Mouse (Mus musculus): ENCODE data around the gene Ilk. TPM values are rescaled to one million over a fixed set of nuclear protein-coding genes. Genes with fewer than 3 reads are reported as not detected.

The Ilk gene
- polyA plus RNA-seq (2014; fragmentation: Nextera tagmentation; extraction: Ambion mirVana): 252 and 264 TPM in 2 replicates

- Histone ChIP-seq H3K9me3 (ENCODE audit: control insufficient read depth, low read length) (no peaks in the 10 kb centered on the region), H3K36me3 (ENCODE audit: control insufficient read depth, insufficient read depth, low read length) (peaks cover 2% of the 10 kb centered on the region; the same call in 1 of the 2 replicates), H3K4me3 (ENCODE audit: low read depth, low read length) (peak within 1 kb of the TSS; percentile 73), H3K27ac (ENCODE audit: low read depth, low read length) (peak within 1 kb of the TSS; percentile 66), H3K27me3 (ENCODE audit: control insufficient read depth, insufficient read depth, low read length) (no peaks in the 10 kb centered on the region), H3K4me1 (replicated peaks; ENCODE audit: control insufficient read depth, insufficient read depth, low read length) (peaks cover 4% of the 10 kb centered on the region; the same call in 1 of the 2 replicates), H3K4me2 (replicated peaks; ENCODE audit: low read depth, low read length) (peak within 1 kb of the TSS; percentile 61), H3K9ac (ENCODE audit: low read depth, low read length) (peak within 1 kb of the TSS; percentile 90)
- peak; percentile 87 for DNase-seq (ENCODE audit: low spot score)
- WGBS: under 1% methylated on average over 57 of the region's 62 CpGs
- ATAC-seq (ENCODE audit: low FRiP score): peak; percentile 98
These were observed at the start of gene Ilk for GRCm38 (mm10) chr7:105736264-105736901. TSS of gene Ilk (plus strand) at chr7:105736592.

- no peak for DNase-seq (ENCODE audit: low spot score)
- Histone ChIP-seq H3K9ac (ENCODE audit: low read depth, low read length) (no peak overlapping the region), H3K4me1 (replicated peaks; ENCODE audit: control insufficient read depth, insufficient read depth, low read length) (no peaks in the 10 kb centered on the region), H3K36me3 (ENCODE audit: control insufficient read depth, insufficient read depth, low read length) (no peaks in the 10 kb centered on the region), H3K4me2 (replicated peaks; ENCODE audit: low read depth, low read length) (no peak overlapping the region), H3K27me3 (ENCODE audit: control insufficient read depth, insufficient read depth, low read length) (no peaks in the 10 kb centered on the region), H3K4me3 (ENCODE audit: low read depth, low read length) (no peak overlapping the region), H3K9me3 (ENCODE audit: control insufficient read depth, low read length) (no peaks in the 10 kb centered on the region), H3K27ac (ENCODE audit: low read depth, low read length) (no peak overlapping the region)
- WGBS: 90% methylated on average over 1 of the region's 1 CpGs
- no peak for ATAC-seq (ENCODE audit: low FRiP score)
These were observed 45.5 kb upstream of the Ilk start for GRCm38 (mm10) chr7:105690875-105691274.

DNA sequence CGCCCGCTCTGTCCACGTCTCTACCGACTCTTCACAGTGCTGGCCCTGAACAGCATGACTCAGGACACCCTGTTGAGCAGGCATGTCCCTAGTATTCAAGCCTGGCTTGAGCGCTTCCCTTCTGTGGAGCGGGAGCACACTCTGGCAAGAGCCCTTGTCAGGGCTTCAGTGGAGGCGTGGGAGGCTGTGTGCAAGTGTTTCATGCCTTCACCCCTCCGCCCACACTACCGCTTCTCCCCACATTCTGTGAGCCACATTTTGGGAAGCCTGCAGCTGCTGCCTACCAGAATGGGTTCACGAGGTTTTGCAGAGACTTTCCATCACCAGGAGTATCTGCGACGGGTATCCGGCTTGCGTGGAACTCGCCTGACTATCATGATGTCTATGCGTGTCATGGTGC, 33.2 kb upstream of the Ilk start:
- ATAC-seq (ENCODE audit: low FRiP score) (no peak), DNase-seq (ENCODE audit: low spot score) (no peak)
- no peak overlapping the region for H3K4me2 ChIP-seq (replicated peaks; ENCODE audit: low read depth, low read length)
- no peaks in the 10 kb centered on the region for H3K27me3 ChIP-seq (ENCODE audit: control insufficient read depth, insufficient read depth, low read length)
- no peak overlapping the region for H3K4me3 ChIP-seq (ENCODE audit: low read depth, low read length)
- no peaks in the 10 kb centered on the region for H3K9me3 ChIP-seq (ENCODE audit: control insufficient read depth, low read length)
- no peaks in the 10 kb centered on the region for H3K4me1 ChIP-seq (replicated peaks; ENCODE audit: control insufficient read depth, insufficient read depth, low read length)
- 81% methylated on average over 16 of the region's 16 CpGs for WGBS
- H3K27ac ChIP-seq (ENCODE audit: low read depth, low read length): no peak overlapping the region
- H3K9ac ChIP-seq (ENCODE audit: low read depth, low read length): no peak overlapping the region
- H3K36me3 ChIP-seq (ENCODE audit: control insufficient read depth, insufficient read depth, low read length): no peaks in the 10 kb centered on the region

GRCm38 (mm10) chr7:105703816-105704215, 32.6 kb upstream of the Ilk start:
- Histone ChIP-seq H3K27me3 (ENCODE audit: control insufficient read depth, insufficient read depth, low read length) (no peaks in the 10 kb centered on the region), H3K9ac (ENCODE audit: low read depth, low read length) (no peak overlapping the region), H3K9me3 (ENCODE audit: control insufficient read depth, low read length) (no peaks in the 10 kb centered on the region), H3K36me3 (ENCODE audit: control insufficient read depth, insufficient read depth, low read length) (no peaks in the 10 kb centered on the region), H3K4me1 (replicated peaks; ENCODE audit: control insufficient read depth, insufficient read depth, low read length) (no peaks in the 10 kb centered on the region), H3K4me2 (replicated peaks; ENCODE audit: low read depth, low read length) (no peak overlapping the region), H3K4me3 (ENCODE audit: low read depth, low read length) (no peak overlapping the region), H3K27ac (ENCODE audit: low read depth, low read length) (no peak overlapping the region)
- 84% methylated on average over 4 of the region's 4 CpGs for WGBS
- no peak for DNase-seq (ENCODE audit: low spot score)
- no peak for ATAC-seq (ENCODE audit: low FRiP score)

DNA sequence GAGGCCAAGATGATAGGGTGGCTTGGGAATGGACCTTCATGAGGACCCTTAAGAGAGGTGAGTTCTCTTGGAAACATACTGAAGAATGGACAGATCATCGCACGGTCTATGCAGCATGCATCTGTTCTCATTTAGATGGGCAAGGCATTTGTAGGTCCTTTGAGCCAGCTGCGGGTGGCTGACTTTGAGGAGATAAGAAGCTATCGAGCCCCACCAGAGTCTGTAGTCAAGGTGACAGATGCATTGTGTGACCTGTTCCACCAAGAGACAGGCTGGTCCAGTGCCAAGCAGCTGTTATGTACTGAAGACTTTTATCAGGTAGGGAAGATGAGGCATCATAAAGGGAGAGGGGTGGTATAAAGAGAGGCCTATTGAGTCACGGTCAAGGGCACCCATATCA, 27.7 kb upstream of the Ilk start:
- H3K27me3 ChIP-seq (ENCODE audit: control insufficient read depth, insufficient read depth, low read length): no peaks in the 10 kb centered on the region
- H3K4me1 ChIP-seq (replicated peaks; ENCODE audit: control insufficient read depth, insufficient read depth, low read length): no peaks in the 10 kb centered on the region
- no peak overlapping the region for H3K4me3 ChIP-seq (ENCODE audit: low read depth, low read length)
- H3K9me3 ChIP-seq (ENCODE audit: control insufficient read depth, low read length): no peaks in the 10 kb centered on the region
- H3K27ac ChIP-seq (ENCODE audit: low read depth, low read length): no peak overlapping the region
- H3K4me2 ChIP-seq (replicated peaks; ENCODE audit: low read depth, low read length): no peak overlapping the region
- H3K36me3 ChIP-seq (ENCODE audit: control insufficient read depth, insufficient read depth, low read length): no peaks in the 10 kb centered on the region
- H3K9ac ChIP-seq (ENCODE audit: low read depth, low read length): no peak overlapping the region
- 95% methylated on average over 5 of the region's 5 CpGs for WGBS
- ATAC-seq (ENCODE audit: low FRiP score): no peak
- no peak for DNase-seq (ENCODE audit: low spot score)

DNA sequence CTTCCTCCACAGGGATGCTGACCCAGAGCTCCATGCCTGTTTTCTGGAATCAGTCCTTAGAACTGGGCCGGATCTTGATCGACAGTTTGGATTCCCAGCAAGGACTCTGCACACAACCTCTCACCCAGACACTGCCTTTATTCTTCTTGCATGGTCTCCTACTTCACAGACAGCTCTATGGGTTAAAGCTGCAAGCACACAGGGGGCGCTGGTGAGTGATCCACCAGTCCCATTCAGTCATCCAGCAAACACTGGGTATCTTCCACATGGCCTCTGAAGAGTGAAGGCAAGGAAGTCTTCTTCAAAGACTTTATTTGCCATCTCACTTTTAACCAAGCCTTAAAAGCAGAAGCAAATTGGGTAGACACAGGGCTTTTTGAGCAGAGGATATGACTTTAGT, 21.0 kb upstream of the Ilk start:
- Histone ChIP-seq H3K9me3 (ENCODE audit: control insufficient read depth, low read length) (no peaks in the 10 kb centered on the region), H3K4me2 (replicated peaks; ENCODE audit: low read depth, low read length) (no peak overlapping the region), H3K9ac (ENCODE audit: low read depth, low read length) (no peak overlapping the region), H3K4me3 (ENCODE audit: low read depth, low read length) (no peak overlapping the region), H3K4me1 (replicated peaks; ENCODE audit: control insufficient read depth, insufficient read depth, low read length) (no peaks in the 10 kb centered on the region), H3K27me3 (ENCODE audit: control insufficient read depth, insufficient read depth, low read length) (no peaks in the 10 kb centered on the region), H3K36me3 (ENCODE audit: control insufficient read depth, insufficient read depth, low read length) (no peaks in the 10 kb centered on the region), H3K27ac (ENCODE audit: low read depth, low read length) (no peak overlapping the region)
- 62% methylated on average over 3 of the region's 3 CpGs for WGBS
- ATAC-seq (ENCODE audit: low FRiP score): no peak
- DNase-seq (ENCODE audit: low spot score): no peak

- no peak overlapping the region for H3K4me2 ChIP-seq (replicated peaks; ENCODE audit: low read depth, low read length)
- no peak for DNase-seq (ENCODE audit: low spot score)
- no peak overlapping the region for H3K9ac ChIP-seq (ENCODE audit: low read depth, low read length)
- no peaks in the 10 kb centered on the region for H3K27me3 ChIP-seq (ENCODE audit: control insufficient read depth, insufficient read depth, low read length)
- H3K9me3 ChIP-seq (ENCODE audit: control insufficient read depth, low read length): no peaks in the 10 kb centered on the region
- no peak overlapping the region for H3K27ac ChIP-seq (ENCODE audit: low read depth, low read length)
- no peaks in the 10 kb centered on the region for H3K36me3 ChIP-seq (ENCODE audit: control insufficient read depth, insufficient read depth, low read length)
- ATAC-seq (ENCODE audit: low FRiP score): no peak
- no peak overlapping the region for H3K4me3 ChIP-seq (ENCODE audit: low read depth, low read length)
- WGBS: 81% methylated on average over 2 of the region's 2 CpGs
- H3K4me1 ChIP-seq (replicated peaks; ENCODE audit: control insufficient read depth, insufficient read depth, low read length): no peaks in the 10 kb centered on the region
These were observed 14.5 kb upstream of the Ilk start for GRCm38 (mm10) chr7:105721916-105722315.

DNA sequence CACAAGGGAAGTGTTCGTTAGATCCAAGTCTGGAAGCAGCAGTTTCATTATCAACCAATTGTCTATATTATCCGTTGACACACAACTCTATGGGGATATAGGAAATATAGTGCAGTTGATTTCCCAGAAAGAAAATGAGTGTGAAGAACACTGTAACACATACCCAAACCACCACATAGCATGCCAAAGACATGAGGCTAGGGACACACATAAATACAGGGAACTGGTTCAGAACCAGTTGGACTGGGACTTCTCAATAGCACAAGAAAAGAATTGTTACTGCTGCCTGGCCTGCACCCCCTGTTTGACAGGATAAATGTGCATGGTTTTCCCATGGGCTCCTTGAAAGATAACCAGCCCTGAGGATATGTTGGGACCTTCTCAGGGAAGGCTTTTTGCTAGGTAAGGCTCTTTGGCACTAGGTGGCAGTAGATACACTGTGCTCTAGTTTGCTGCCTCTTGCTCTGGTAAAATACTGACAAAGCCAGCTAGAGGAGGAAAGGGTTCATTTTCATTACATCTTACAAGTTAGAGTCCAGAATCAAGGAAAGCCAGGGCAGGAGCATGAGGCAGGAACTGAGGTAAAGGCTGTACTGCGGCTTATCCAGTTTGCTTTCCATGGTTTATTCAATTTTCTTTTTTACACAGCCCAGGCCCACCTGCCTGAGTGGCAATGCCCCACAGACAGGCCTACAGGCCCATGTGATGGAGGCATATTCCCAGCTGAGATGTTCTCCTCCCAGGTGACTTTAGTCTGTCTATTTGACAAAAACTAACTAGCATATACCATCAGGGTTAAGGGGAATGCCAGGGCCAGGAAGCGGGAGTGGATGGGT, 10.0 kb upstream of the Ilk start:
- no peak overlapping the region for H3K4me3 ChIP-seq (ENCODE audit: low read depth, low read length)
- no peaks in the 10 kb centered on the region for H3K36me3 ChIP-seq (ENCODE audit: control insufficient read depth, insufficient read depth, low read length)
- H3K9me3 ChIP-seq (ENCODE audit: control insufficient read depth, low read length): no peaks in the 10 kb centered on the region
- H3K4me2 ChIP-seq (replicated peaks; ENCODE audit: low read depth, low read length): no peak overlapping the region
- WGBS: 78% methylated on average over 4 of the region's 4 CpGs
- DNase-seq (ENCODE audit: low spot score): peak; percentile 67
- no peaks in the 10 kb centered on the region for H3K4me1 ChIP-seq (replicated peaks; ENCODE audit: control insufficient read depth, insufficient read depth, low read length)
- no peaks in the 10 kb centered on the region for H3K27me3 ChIP-seq (ENCODE audit: control insufficient read depth, insufficient read depth, low read length)
- no peak overlapping the region for H3K27ac ChIP-seq (ENCODE audit: low read depth, low read length)
- peak; percentile 78 for ATAC-seq (ENCODE audit: low FRiP score)
- H3K9ac ChIP-seq (ENCODE audit: low read depth, low read length): no peak overlapping the region

GRCm38 (mm10) chr7:105726980-105727325, 9.4 kb upstream of the Ilk start:
- DNase-seq (ENCODE audit: low spot score): no peak
- no peak overlapping the region for H3K4me2 ChIP-seq (replicated peaks; ENCODE audit: low read depth, low read length)
- no peaks in the 10 kb centered on the region for H3K36me3 ChIP-seq (ENCODE audit: control insufficient read depth, insufficient read depth, low read length)
- no peak overlapping the region for H3K9ac ChIP-seq (ENCODE audit: low read depth, low read length)
- WGBS: 97% methylated on average over 4 of the region's 4 CpGs
- H3K27me3 ChIP-seq (ENCODE audit: control insufficient read depth, insufficient read depth, low read length): no peaks in the 10 kb centered on the region
- ATAC-seq (ENCODE audit: low FRiP score): no peak
- H3K4me1 ChIP-seq (replicated peaks; ENCODE audit: control insufficient read depth, insufficient read depth, low read length): no peaks in the 10 kb centered on the region
- H3K4me3 ChIP-seq (ENCODE audit: low read depth, low read length): no peak overlapping the region
- H3K9me3 ChIP-seq (ENCODE audit: control insufficient read depth, low read length): no peaks in the 10 kb centered on the region
- no peak overlapping the region for H3K27ac ChIP-seq (ENCODE audit: low read depth, low read length)
